Mouse (Mus musculus): ENCODE results near the gene Myo16.

Gene Myo16

DNA sequence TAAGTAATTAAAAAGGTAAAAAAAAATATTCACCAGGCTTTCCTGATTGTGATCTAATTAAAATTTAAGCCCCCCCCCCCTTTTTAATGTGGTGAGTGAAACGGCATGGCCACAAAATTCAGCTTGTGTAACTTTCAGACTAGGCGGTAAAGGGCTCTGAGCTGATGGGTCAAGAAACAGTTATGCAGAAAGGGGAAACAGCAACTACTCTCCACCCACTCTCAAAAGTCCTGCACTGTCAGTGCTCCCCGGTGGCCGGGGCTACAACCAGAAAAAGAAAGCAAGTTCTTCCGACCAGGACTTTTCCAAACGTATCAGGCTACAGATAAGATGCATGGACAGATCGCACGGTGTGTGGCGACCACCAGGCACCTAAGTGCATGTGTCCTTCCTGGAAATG lies 408.9 kb downstream of the Myo16 start:
- no peak for DNase-seq

DNA sequence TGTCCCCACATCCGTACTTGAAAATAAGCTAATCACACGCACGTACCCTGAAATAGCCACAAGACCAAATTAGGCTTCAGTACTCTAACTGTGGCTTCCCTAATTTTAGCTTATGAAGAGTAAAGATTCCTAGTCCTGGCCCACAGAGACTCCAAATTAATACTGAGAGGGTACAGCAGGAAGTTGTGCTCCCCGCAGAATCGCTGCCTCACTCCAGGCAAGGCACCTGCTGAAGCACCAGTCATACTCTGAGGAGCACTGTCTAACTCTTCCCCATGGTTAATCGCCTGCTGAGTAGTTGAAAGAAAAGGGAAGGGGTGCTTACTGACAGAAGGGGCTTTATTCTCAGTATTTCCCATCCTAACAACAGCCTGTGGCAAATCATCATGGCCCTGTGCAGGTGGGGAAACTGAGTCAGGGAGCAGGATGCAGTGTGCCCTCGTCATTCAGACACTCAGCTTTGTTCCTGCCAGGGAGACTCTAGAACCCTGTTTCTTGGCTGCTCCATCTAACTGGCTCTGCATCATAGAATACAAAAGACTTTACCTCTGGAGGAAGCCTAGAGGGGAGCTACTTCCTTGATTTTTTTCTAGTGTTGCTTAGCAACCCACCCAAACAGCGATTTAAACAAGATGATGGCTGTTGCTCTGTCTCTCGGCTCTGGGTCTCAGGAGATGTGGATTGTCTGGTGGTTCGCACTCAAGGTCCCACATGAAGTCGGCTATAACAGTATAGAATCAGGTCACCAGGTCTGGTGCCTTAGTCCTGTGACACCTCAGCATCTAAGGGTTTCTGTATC lies 411.7 kb downstream of the Myo16 start:
- peak in 1 of 2 experiments; percentile 7 for DNase-seq

GRCm38 (mm10) chr8:10568448-10568847 lies 414.7 kb downstream of the Myo16 start:
- DNase-seq: no peak

GRCm38 (mm10) chr8:10574096-10574495 lies 420.4 kb downstream of the Myo16 start:
- peak; percentile 81 to 84 for DNase-seq

- no peak for DNase-seq
These were observed 421.5 kb downstream of the Myo16 start for GRCm38 (mm10) chr8:10575244-10575643.

DNA sequence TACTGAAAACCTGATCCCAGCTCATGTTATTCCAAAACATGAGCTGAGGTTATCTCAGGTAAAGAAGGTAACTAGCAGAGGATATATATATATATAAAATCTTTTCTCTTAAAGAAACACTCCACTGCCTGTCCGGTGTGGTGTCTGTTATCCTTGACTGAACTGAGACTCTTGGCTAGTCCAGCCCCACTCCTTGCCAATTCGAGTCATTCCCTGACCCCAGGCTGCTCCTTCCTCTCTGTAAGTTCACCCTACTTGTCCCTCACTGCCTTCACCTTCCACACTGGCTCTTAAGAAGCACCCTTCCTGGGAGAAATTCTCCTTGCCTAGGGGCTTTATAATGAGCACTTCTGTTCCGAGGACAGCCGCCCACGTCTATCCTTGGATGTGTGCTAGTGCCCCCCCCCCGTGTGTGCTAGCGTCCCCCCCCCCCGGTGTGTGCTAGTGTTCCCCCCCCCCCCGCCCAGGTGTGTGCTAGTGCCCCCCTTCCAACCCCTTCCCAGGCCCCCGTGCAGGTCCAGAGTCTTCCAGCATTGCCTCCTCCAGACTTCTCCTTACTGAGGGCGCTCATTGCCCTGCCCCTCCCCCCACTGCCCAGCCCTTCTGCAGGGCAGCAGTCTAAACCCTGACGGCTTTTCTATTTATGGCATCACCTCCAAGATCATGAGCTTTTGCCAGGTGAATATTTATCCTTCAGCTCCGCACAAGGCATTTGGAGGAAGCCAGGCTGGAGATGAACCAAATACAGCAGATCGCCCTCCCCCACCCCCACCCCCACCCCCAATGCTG lies 433.4 kb downstream of the Myo16 start:
- DNase-seq: no peak

DNA sequence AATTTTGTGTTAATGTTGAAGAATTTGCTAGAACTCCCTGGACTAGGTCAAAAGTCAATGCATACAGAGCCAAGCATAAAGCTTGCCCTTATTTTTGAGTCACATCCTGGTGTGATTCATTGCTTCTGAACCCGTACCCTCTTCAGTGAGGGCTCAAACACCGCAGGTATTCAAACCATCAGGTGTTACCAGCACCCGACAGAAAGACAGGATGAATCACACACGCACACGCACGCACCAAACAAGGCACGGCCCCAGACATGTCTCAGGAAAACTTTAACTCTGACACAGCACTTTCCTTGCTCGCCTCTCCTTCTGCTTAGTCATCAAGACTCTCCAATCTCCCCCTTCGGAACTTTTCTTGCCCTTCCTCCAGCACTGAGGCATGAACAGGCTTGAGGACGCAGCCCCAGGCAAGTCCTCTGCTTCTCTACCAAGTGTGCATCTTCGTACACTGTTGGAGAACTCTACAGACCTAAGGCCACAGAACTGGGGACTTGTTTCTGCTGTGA lies 435.8 kb downstream of the Myo16 start:
- DNase-seq: no peak

DNA sequence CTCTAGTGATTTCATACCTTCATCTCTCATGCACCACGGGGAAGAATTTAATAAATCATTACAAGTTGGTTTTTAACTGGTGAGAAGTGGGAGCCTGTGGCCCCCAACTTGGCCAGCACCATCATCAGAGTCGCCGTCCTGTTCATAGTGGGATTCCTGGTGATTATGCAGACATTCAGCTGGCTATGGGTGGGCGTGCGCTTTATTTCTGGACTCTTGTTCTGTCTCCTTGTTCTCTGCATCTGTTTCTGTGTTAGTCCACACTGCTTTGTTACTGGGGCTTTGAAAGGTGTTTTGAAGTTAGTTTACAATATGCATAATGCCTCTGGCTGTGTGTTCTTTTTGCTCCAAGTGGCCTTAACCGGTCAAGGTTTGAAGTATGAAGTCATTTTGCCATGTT lies 439.2 kb downstream of the Myo16 start:
- DNase-seq: no peak

- DNase-seq: no peak
These were observed 442.6 kb downstream of the Myo16 start for GRCm38 (mm10) chr8:10596353-10596752.

GRCm38 (mm10) chr8:10597595-10597994 lies 443.9 kb downstream of the Myo16 start:
- no peak for DNase-seq

DNA sequence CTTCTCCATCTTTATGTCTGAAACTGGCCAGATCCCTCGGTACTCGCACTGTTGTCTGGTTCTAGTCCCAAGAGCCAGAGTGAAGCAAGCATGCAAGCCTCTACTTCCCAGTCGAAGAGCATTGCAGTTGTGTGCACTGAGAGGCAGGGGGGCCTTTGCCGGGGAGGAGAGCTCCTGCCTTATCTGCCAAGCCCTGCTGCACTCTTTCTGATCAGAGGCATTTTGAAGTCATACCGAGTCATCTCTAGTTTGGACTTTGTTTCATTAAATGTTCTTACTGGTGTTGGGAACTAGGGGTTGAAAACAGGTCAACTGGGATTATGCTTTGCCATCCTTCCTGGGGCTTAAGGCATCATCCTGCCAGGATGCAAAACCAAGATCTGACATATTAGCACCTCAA lies 445.2 kb downstream of the Myo16 start:
- DNase-seq: no peak

- DNase-seq: no peak
These were observed 452.5 kb downstream of the Myo16 start for GRCm38 (mm10) chr8:10606028-10606815.

GRCm38 (mm10) chr8:10606816-10607209 lies 453.1 kb downstream of the Myo16 start:
- no peak for DNase-seq

DNA sequence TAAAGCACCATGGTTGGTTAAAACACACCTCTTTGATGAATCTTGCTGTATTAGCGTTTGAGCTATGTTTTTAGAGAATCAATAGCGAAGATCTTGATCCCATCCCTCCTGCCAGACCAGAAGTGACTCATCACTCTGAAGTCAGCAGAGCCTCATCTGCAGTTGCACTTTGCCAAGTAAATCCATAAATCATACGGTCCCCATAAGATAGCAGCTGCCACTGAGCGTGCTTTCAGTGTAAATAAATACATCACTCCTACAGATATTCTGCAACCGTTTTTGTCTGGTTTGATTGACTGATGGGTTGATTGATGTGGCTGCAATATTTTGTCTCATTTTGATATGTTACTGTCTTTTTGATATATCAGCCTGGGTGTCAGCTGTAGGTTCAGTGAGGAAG lies 457.9 kb downstream of the Myo16 start:
- DNase-seq: no peak

DNA sequence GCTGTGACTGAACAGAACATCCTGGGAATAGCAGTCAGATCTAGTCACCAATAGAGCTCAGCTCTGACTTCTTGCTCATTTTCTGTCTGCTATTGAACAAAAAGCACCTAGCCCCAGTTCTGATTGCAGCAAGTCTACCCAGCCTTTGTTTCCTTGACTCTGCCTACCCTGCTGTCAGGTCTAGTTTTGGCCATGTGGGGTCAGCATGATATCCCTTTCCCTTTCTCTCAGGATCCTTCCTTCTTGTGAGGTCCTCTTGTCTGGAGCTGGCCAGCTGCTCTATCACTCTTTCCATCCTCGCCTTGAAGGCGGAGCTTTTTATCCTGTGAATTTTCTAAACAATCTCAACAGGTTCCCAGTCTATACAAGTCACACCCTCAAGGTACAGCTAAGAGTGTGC lies 459.7 kb downstream of the Myo16 start:
- DNase-seq: no peak

DNA sequence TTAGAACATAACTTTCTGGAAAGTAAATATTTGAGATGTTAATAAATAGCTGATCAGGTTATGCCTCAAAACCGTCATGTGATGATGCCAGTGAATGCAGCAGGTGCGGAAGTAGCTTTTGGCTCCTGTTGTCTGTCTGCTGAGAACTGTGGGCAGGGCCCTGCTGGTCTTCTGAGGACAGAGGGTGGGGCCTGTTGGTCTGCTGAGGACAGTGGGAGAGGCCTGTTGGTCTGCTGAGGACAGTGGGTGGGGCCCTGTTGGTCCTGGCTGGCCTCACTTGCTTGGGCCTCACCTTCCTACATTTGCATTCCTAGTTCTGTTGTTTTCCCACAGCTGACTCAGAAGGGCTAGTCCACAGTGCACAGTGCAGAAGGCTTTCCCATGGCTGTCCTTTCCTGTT lies 466.0 kb downstream of the Myo16 start:
- no peak for DNase-seq

- no peak for DNase-seq
These were observed 471.6 kb downstream of the Myo16 start for GRCm38 (mm10) chr8:10625262-10625661.

DNA sequence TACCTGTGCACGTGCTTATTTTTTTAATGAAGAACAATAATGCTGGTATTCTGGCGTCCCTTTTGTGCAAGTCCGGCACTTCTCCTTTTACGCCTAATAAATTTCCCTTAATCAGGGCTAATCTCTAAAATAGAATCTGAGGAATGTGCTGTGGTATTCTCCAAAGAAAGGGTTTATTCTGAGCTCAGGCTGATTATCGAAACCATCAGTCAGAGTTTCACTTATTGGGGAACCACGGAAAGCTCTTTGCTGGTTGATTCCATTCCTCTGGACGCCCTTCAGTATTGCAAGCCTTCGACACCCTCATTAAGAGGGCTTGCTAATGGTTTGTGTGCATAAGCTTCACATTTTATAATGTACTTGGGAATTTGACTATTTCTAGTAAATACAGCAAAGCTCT lies 475.0 kb downstream of the Myo16 start:
- no peak for DNase-seq

- no peak for DNase-seq
These were observed 476.2 kb downstream of the Myo16 start for GRCm38 (mm10) chr8:10629862-10630261.

- DNase-seq: no peak
These were observed 477.3 kb downstream of the Myo16 start for GRCm38 (mm10) chr8:10631006-10631405.

DNA sequence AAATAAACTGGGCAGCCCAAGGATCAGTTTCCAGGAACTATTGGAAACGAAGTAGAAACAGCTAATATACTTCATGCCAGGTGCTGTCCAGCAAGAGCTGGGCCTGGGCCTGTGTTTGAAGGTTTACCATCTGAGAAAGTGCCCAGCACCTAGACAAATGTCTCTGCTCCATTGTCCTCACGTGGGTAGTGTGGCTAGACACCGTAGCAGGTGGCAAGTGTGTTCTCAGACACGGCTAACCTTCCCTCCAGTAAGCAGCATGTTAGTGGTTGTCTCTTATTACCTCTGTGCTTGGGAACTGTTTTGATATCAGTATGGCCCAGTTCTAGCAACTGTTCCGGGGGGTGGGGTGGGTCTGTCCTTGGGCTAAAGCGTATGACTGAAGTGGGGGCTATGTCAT lies 478.9 kb downstream of the Myo16 start:
- DNase-seq: no peak

GRCm38 (mm10) chr8:10633360-10634140 lies 479.8 kb downstream of the Myo16 start:
- peak; percentile 3 to 5 for DNase-seq

All from B cell, adult 2 months (primary cell).